Mouse (Mus musculus): ENCODE data around the gene Hist1h4d.

DNA sequence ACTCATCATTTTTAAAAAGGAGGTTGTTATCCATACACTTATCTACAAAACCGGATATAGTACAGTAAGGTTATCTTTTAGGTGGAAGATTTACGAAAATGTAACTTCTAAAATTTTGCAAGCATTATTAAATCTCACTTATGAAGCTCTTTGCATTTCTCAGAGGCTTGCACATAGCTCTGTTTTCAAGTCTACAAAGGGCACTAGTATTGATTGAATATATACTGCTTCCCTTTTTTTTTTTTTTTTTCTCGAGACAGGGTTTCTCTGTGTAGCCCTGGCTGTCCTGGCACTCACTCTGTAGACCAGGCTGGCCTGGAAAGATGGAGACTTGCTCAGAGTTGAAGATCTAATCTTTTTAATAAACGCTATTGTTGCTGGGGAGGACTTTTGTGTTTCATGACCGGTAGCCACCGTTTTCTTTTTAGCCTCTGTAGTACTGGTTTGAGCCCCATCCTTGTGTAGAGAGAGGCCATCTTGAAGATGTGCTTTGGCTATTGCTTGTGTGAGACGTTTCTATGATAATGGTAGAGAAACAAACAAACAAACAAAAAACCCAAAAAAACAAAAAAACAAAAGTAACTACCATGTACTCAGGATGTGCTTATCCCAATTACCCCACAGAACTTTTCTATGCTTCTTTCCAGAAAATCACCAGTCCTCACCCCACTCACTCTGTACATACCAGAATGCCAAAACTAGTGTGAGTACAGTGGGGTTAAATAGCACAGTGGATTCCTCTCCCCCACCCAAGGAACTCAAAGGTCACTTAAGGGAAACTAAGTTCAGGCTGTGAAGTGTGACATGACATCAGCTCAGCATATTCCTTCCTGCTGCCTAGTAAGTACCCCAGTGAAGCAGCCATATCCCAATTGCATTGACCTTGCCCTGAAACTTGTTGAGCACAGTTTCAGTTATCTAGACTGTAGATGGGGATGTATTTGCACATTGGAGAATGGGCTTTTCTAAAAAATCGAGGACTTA is 29.2 kb upstream of the Hist1h4d start:
- TF ChIP-seq CEBPB (IDR thresholded peaks at IDR 0.05; ENCODE audit: low read depth) = no peak
- TF ChIP-seq CTCF (IDR thresholded peaks at IDR 0.05; ENCODE audit: control insufficient read depth, insufficient read depth, insufficient read length) = no peak

Data from C2C12 (cell line).